Mouse (Mus musculus) frontal cortex, postnatal 14 days (tissue): ENCODE data around the gene Igfbp7.
A peak's percentile ranks its signal among the peaks of the same experiment; 100 is the strongest.

Source experiments
- DNase-seq, 2 experiments: peaks; one replicate each; pipeline ENCODE4 v3.0.0; 2022; ENCODE audit warnings: low spot score in 2 of 2

The Igfbp7 gene

GRCm38 (mm10) chr5:77380321-77380901, 27.4 kb downstream of the Igfbp7 start:
- no peak for DNase-seq

- DNase-seq, result no peak
Measured at GRCm38 (mm10) chr5:77379434-77380135, 28.3 kb downstream of the Igfbp7 start.

- DNase-seq, result no peak
Measured at GRCm38 (mm10) chr5:77378027-77378426, 29.8 kb downstream of the Igfbp7 start.

- no peak for DNase-seq
Measured at GRCm38 (mm10) chr5:77375546-77375945, 32.3 kb downstream of the Igfbp7 start.

- DNase-seq, result no peak
Measured at GRCm38 (mm10) chr5:77374945-77375344, 32.9 kb downstream of the Igfbp7 start.

GRCm38 (mm10) chr5:77372778-77373177, 35.1 kb downstream of the Igfbp7 start:
- DNase-seq, result no peak

GRCm38 (mm10) chr5:77372242-77372641, 35.6 kb downstream of the Igfbp7 start:
- no peak for DNase-seq

GRCm38 (mm10) chr5:77370378-77370892, 37.4 kb downstream of the Igfbp7 start:
- no peak for DNase-seq

GRCm38 (mm10) chr5:77369394-77369793, 38.4 kb downstream of the Igfbp7 start:
- no peak for DNase-seq

GRCm38 (mm10) chr5:77368194-77368593, 39.6 kb downstream of the Igfbp7 start:
- DNase-seq, result no peak

- no peak for DNase-seq
Measured at GRCm38 (mm10) chr5:77367682-77368081, 40.2 kb downstream of the Igfbp7 start.

- DNase-seq, result no peak
Measured at GRCm38 (mm10) chr5:77367145-77367544, 40.7 kb downstream of the Igfbp7 start.

- no peak for DNase-seq
Measured at GRCm38 (mm10) chr5:77366313-77366712, 41.5 kb downstream of the Igfbp7 start.

GRCm38 (mm10) chr5:77364443-77365038, 43.3 kb downstream of the Igfbp7 start:
- DNase-seq, result no peak

GRCm38 (mm10) chr5:77363650-77364049, 44.2 kb downstream of the Igfbp7 start:
- no peak for DNase-seq

- no peak for DNase-seq
Measured at GRCm38 (mm10) chr5:77362120-77362519, 45.7 kb downstream of the Igfbp7 start.

- no peak for DNase-seq
Measured at GRCm38 (mm10) chr5:77361006-77361405, 46.8 kb downstream of the Igfbp7 start.

GRCm38 (mm10) chr5:77359971-77360370, 47.9 kb downstream of the Igfbp7 start:
- DNase-seq, result no peak

- peak in 1 of 2 experiments; percentile 37 for DNase-seq
Measured at GRCm38 (mm10) chr5:77358347-77358746, 49.5 kb downstream of the Igfbp7 start.

- DNase-seq, result peak in 1 of 2 experiments; percentile 17
Measured at GRCm38 (mm10) chr5:77357405-77358149, 50.3 kb downstream of the Igfbp7 start.

GRCm38 (mm10) chr5:77355307-77356265, 52.3 kb downstream of the Igfbp7 start:
- no peak for DNase-seq
